Mouse (Mus musculus) neural tube, embryonic 14.5 days (tissue): ENCODE results near the gene Ptger2. TPM values are rescaled to one million over a fixed set of nuclear protein-coding genes. Genes with fewer than 3 reads are reported as not detected.
"Not testable (repeated sequence)": the region's sequence is repeated elsewhere in the genome, so short reads cannot be mapped to it uniquely, and the experiment has no call there.

ENCODE experiments used
- ATAC-seq: fragments of 200-750 bp; cut with Nextera tagmentation; 2 replicates; pipeline ENCODE4 v1.8.0; 2017; ENCODE audit warnings: low read depth, mild to moderate bottlenecking, moderate TSS enrichment, moderate library complexity
- H3K27ac ChIP-seq: fragments of 300-500 bp; sonication (generic); 2 replicates; pipeline ENCODE4 v1.5.1; 2014; ENCODE audit warnings: low read depth, mild to moderate bottlenecking, control low read depth, low read length, moderate library complexity, mixed read lengths
- H3K27me3 ChIP-seq: fragments of 300-500 bp; sonication (generic); 2 replicates; pipeline ENCODE4 v1.6.1; 2014; ENCODE audit warnings: low read length; ENCODE audit not compliant: control insufficient read depth, insufficient read depth
- H3K36me3 ChIP-seq: fragments of 300-500 bp; sonication (generic); 2 replicates; pipeline ENCODE4 v1.6.1; 2014; ENCODE audit warnings: low read length, mixed read lengths; ENCODE audit not compliant: control insufficient read depth, insufficient read depth
- H3K4me1 ChIP-seq: fragments of 300-500 bp; sonication (generic); 2 replicates; pipeline ENCODE4 v1.6.1; 2014; ENCODE audit warnings: low read length; ENCODE audit not compliant: control insufficient read depth, insufficient read depth
- H3K4me2 ChIP-seq: fragments of 300-500 bp; sonication (generic); 2 replicates; pipeline ENCODE4 v1.6.1; 2014; ENCODE audit warnings: mild to moderate bottlenecking, low read depth, low read length, control low read depth
- H3K4me3 ChIP-seq: fragments of 300-500 bp; sonication (generic); 2 replicates; pipeline ENCODE4 v1.5.1; 2014; ENCODE audit warnings: low read depth, low read length, control low read depth, mixed read lengths
- H3K9ac ChIP-seq: fragments of 300-500 bp; sonication (generic); replicated peaks from 2 replicates; pipeline ENCODE4 v1.6.1; 2014; ENCODE audit warnings: low read depth, mild to moderate bottlenecking, control low read depth, low read length, mixed read lengths
- H3K9me3 ChIP-seq: fragments of 300-500 bp; sonication (generic); 2 replicates; pipeline ENCODE4 v1.6.1; 2016; ENCODE audit warnings: low read length; ENCODE audit not compliant: control insufficient read depth
- WGBS: fragments of 180-500 bp; shearing (Covaris S2); extraction: QIAGEN DNeasy Blood & Tissue Kit; methylation state at CpG from one replicate; pipeline ENCODE4 v1.1.7; 2014; 5-methylcytosine and 5-hydroxymethylcytosine counted together
- polyA plus RNA-seq: library from polyadenylated mRNA; unstranded; fragments of >200 nt; fragmentation: Nextera tagmentation; extraction: Ambion mirVana; gene quantifications from 2 replicates; pipeline ENCODE4 v1.2.1, GENCODE M21; 2014

The Ptger2 gene
- polyA plus RNA-seq, result 1.6 and 2.4 TPM in 2 replicates

GRCm38 (mm10) chr14:44987674-44988355, at the start of gene Ptger2:
Gene Ptger2 (plus strand): TSS chr14:44988195.
- WGBS, result 22% methylated on average over 6 of the region's 6 CpGs
- peak within 1 kb of the TSS; percentile 35 for H3K9ac ChIP-seq
- H3K9me3 ChIP-seq, H3K27me3 ChIP-seq, H3K36me3 ChIP-seq, ATAC-seq, H3K4me1 ChIP-seq, H3K27ac ChIP-seq: not testable (repeated sequence)
- H3K4me3 ChIP-seq, result peak within 1 kb of the TSS; percentile 41
- peak within 1 kb of the TSS; percentile 89 for H3K4me2 ChIP-seq

GRCm38 (mm10) chr14:44960746-44961145, 27.2 kb upstream of the Ptger2 start:
- no peaks in the 10 kb centered on the region for H3K36me3 ChIP-seq
- ATAC-seq, result no peak
- H3K9me3 ChIP-seq, result no peaks in the 10 kb centered on the region
- no peak overlapping the region for H3K4me2 ChIP-seq
- no peak overlapping the region for H3K27ac ChIP-seq
- WGBS, result 90% methylated on average over 1 of the region's 1 CpGs
- no peak overlapping the region for H3K9ac ChIP-seq
- H3K4me1 ChIP-seq, result no peaks in the 10 kb centered on the region
- no peak overlapping the region for H3K4me3 ChIP-seq
- no peaks in the 10 kb centered on the region for H3K27me3 ChIP-seq

- not testable (repeated sequence) for H3K9me3 ChIP-seq, H3K4me1 ChIP-seq, H3K9ac ChIP-seq, H3K4me3 ChIP-seq, H3K27ac ChIP-seq, H3K36me3 ChIP-seq, H3K4me2 ChIP-seq, H3K27me3 ChIP-seq
- ATAC-seq, result peak; percentile 76
- 6% methylated on average over 4 of the region's 4 CpGs for WGBS
These were observed 10.7 kb upstream of the Ptger2 start for GRCm38 (mm10) chr14:44977278-44977677.

- WGBS, result 47% methylated on average over 3 of the region's 3 CpGs
- Histone ChIP-seq H3K9me3 (no peaks in the 10 kb centered on the region), H3K36me3 (no peaks in the 10 kb centered on the region), H3K4me1 (no peaks in the 10 kb centered on the region), H3K27ac (no peak overlapping the region), H3K9ac (no peak overlapping the region), H3K4me2 (no peak overlapping the region), H3K27me3 (no peaks in the 10 kb centered on the region), H3K4me3 (no peak overlapping the region)
- ATAC-seq, result no peak
These were observed 8.1 kb upstream of the Ptger2 start for GRCm38 (mm10) chr14:44979887-44980286.

GRCm38 (mm10) chr14:44981490-44981889, 6.5 kb upstream of the Ptger2 start:
- Histone ChIP-seq H3K4me1 (no peaks in the 10 kb centered on the region), H3K27me3 (no peaks in the 10 kb centered on the region), H3K4me2 (no peak overlapping the region), H3K9me3 (no peaks in the 10 kb centered on the region), H3K27ac (no peak overlapping the region), H3K4me3 (no peak overlapping the region), H3K36me3 (no peaks in the 10 kb centered on the region), H3K9ac (no peak overlapping the region)
- peak; percentile 49; the same call in 1 of the 2 replicates for ATAC-seq
- 20% methylated on average over 4 of the region's 4 CpGs for WGBS

GRCm38 (mm10) chr14:44984106-44984505, 3.9 kb upstream of the Ptger2 start:
- Histone ChIP-seq H3K4me1 (peaks cover 5% of the 10 kb centered on the region), H3K9me3 (no peaks in the 10 kb centered on the region), H3K4me2 (no peak overlapping the region), H3K27ac (no peak overlapping the region), H3K36me3 (no peaks in the 10 kb centered on the region), H3K27me3 (no peaks in the 10 kb centered on the region), H3K4me3 (no peak overlapping the region), H3K9ac (no peak overlapping the region)
- ATAC-seq, result no peak
- 28% methylated on average over 9 of the region's 9 CpGs for WGBS

GRCm38 (mm10) chr14:44986248-44986647, 1.7 kb upstream of the Ptger2 start:
- Histone ChIP-seq H3K27me3 (no peaks in the 10 kb centered on the region; the same call in 1 of the 2 replicates), H3K9me3 (no peaks in the 10 kb centered on the region), H3K27ac (no peak overlapping the region), H3K36me3 (no peaks in the 10 kb centered on the region), H3K4me2 (no peak overlapping the region), H3K9ac (no peak overlapping the region), H3K4me3 (no peak overlapping the region), H3K4me1 (peaks cover 5% of the 10 kb centered on the region)
- ATAC-seq, result no peak

GRCm38 (mm10) chr14:44988456-44989016, 541 bp downstream of the Ptger2 start:
- whole genome bisulfite sequencing, result 2% methylated on average over 14 of the region's 14 CpGs
- peak; percentile 68 for ATAC-seq
- H3K9ac ChIP-seq, result peak overlapping the region; percentile 35

GRCm38 (mm10) chr14:44989017-44989721, 1.2 kb downstream of the Ptger2 start:
- Histone ChIP-seq H3K4me1 (peaks cover 5% of the 10 kb centered on the region), H3K9me3 (no peaks in the 10 kb centered on the region), H3K36me3 (no peaks in the 10 kb centered on the region), H3K27ac (no peak overlapping the region), H3K27me3 (no peaks in the 10 kb centered on the region; the same call in 1 of the 2 replicates), H3K9ac (peak overlapping the region; percentile 35), H3K4me2 (peak overlapping the region; percentile 89), H3K4me3 (peak overlapping the region; percentile 41)
- ATAC-seq, result peak; percentile 68
- WGBS, result 1% methylated on average over 45 of the region's 45 CpGs

More at GRCm38 (mm10) chr14:44988456-44989016, 541 bp downstream of the Ptger2 start:
- Histone ChIP-seq H3K4me3 (peak overlapping the region; percentile 41), H3K4me2 (peak overlapping the region; percentile 89), H3K27me3 (no peaks in the 10 kb centered on the region; the same call in 1 of the 2 replicates), H3K36me3 (no peaks in the 10 kb centered on the region), H3K27ac (no peak overlapping the region), H3K4me1 (peaks cover 5% of the 10 kb centered on the region), H3K9me3 (no peaks in the 10 kb centered on the region)
